Mouse (Mus musculus) adipocyte (in vitro differentiated cells): ENCODE data around the gene Fbxl13.

Experiments
- DNase-seq: peaks from one replicate; pipeline ENCODE4 v3.0.0-alpha.2; 2016; ENCODE audit warnings: low spot score

The Fbxl13 gene

GRCm38 (mm10) chr5:21519166-21519565 lies 126.3 kb downstream of the Fbxl13 start:
- no peak for DNase-seq

GRCm38 (mm10) chr5:21518207-21518606 lies 127.2 kb downstream of the Fbxl13 start:
- DNase-seq: no peak

DNA sequence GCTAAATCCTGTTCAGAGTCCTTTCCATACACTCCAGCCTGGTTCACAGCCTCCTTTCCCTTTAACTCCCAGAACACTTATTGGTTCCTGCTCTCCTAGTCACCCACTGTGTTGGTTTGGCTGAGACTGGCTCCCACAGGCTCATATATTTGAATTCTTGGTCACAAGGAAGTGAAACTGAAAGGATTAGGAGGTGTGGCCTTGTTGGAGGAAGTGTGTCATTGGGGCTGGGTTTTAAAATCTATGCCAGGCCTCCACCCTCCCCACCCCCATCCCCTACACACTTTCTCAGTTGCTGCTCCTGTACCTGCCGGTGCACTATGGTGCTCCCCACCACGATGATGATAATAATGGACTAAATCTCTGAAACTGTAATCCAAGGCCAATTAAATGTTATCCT lies 127.9 kb downstream of the Fbxl13 start:
- no peak for DNase-seq

GRCm38 (mm10) chr5:21513363-21513762 lies 132.1 kb downstream of the Fbxl13 start:
- no peak for DNase-seq

DNA sequence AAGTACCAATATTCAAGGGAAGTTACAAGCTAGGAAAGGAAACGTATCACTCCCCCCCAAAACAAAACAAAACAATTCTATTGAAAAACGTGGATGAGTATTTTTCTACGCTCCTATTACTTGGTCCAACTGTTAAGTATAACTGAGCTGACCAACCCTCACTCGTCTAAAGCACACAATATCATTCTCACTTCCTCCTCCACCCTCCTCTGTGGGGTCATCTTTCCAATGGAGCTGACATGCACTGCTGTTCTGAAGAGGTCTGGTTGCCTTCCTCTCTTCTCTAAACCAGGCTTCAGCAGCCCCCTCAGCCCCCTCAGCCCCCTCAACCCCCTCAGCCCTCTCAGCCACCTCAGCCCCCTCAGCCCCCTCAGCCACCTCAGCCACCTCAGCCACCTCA lies 135.6 kb downstream of the Fbxl13 start:
- DNase-seq: no peak

DNA sequence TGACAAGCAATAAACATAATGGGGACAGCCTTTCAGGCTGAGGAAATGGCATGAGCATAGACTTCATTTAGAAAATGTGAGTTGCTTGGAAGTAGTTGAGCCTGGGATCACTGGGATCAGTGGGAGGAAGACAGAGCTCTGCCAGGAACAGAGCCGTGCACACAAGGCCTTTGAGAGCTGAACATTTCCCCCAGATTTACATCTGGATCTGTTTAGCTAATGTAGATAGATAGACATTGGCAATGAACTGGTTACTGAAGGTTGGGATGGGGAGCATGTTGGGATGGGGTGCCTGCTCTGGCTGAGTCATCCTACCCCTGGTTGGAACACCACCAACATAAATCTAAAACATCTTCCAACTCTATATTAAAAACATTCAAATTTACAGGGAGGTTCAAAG lies 138.5 kb downstream of the Fbxl13 start:
- DNase-seq: peak; percentile 39

- DNase-seq: no peak
Observed at GRCm38 (mm10) chr5:21505159-21505558, 140.3 kb downstream of the Fbxl13 start.

DNA sequence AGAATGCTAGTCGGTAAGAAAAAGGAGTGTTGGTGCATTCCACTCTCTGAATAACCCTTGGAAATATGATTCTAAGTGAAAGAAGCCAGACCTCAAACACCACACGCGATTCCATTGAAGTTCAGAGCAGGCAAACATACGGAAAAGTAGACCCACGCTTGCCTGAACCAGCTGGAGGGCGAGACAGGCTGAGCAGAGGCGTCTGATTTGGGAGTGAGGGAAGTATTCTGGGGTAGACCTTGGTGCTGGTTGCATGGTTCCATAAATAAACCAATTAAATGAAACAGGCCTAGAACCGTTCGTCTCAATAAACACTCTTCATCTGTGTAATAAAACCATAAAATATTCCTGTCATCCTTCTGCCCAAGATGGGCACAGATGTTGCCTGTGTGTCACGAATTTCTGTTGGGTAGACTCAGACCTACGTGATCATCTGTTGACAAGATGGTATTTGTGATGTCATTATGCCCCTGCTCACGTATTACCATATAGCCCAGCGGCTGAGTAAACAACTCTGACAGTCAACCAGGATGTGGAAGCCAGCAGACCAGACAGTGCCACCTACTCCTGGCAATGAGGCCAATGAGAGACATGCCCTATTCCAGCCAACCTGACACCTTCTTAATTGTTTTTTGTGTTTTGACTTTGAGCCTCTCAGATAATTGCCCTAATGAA lies 142.4 kb downstream of the Fbxl13 start:
- DNase-seq: no peak

DNA sequence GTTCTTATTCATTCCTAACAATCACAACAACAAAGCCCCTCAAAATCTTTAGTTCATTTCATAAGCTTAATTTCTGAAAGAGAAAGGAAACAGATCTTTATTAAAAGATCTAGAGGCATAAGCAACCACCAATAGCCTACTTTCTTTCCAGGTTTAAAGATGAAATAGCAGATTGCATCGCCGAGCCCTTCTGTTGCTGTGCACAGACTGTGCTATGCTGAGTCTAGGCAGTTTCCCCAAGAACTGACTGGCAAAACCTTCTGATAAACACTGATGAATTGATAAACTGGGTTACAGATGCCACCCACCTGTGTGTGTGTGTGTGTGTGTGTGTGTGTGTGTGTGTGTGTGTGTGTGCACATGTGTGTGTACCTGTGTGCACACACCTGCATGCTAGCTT lies 144.5 kb downstream of the Fbxl13 start:
- DNase-seq: no peak

GRCm38 (mm10) chr5:21500133-21500532 lies 145.3 kb downstream of the Fbxl13 start:
- DNase-seq: no peak

DNA sequence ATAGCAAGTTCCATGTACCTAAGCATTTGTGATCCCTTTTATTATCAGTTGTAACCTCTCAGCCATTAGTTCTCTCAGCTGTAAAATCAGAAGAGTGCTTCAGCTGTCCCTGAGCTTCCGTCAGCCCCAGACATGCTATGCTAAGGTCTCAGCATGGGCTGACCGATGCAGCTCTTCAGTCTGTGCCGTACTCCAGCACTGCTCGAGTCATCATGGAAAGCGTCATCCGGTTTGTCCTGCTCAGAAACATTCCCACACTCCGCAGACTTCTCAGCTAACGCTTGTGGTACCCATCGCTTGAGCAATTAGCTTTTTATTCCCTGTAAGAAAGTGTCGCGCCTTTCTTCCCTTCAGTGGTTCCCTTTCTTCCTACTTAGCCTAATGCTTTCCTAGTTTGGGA lies 146.5 kb downstream of the Fbxl13 start:
- no peak for DNase-seq

DNA sequence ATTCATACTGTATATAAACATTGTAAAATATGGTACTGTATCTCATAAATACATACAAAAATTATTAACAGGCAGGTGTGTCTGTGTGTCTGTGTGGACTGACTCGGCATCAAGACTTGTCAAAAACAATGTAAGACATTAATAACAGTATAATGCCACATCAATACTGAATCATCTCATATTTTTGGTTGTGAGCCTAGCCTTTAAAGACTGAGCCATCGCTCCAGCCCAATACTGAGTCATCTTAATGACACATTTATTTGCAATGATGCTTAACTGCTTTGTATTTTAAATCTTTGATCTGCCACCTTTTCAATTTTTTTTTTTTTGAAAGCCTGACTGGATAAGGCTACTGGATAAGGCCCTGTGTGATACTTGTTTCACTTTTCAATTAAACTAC lies 146.9 kb downstream of the Fbxl13 start:
- DNase-seq: no peak

DNA sequence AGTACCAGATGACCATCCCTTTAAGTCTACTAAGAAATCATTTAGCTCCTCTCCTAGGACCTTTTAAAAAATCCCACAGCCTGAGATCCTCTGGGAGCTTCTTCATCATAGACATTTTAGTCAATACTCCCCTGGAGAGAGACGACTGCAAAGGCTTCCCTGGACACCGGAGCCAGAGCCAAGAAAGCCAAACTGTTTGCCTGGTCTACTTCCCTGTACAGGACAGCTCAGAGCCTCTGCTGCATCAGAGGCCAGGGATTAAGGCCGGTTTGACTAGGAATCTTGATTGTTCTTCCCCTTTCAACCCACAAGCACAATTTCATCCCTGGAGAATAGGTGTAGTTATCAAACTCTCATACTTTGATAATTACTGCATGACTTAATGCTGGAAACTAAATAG lies 148.6 kb downstream of the Fbxl13 start:
- DNase-seq: no peak

DNA sequence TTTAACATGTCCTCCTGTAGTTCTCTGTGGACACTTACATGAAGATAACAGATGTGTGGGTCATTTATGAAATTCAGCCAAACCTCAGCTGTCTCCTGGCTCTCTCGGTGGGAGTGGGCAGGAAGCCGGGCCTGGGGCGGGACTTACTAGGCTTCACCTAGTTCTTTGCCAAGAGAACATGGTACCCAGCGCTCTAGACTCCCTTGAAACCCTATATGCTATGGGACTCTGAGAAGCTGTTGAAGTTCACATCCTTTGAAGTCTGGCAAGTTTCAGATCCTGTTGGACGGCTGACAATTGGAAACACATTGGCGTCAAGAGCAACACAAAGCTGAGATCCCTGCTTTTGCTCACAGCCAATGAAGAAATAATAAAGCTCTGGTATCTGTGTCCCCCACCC lies 149.1 kb downstream of the Fbxl13 start:
- peak; percentile 52 for DNase-seq

DNA sequence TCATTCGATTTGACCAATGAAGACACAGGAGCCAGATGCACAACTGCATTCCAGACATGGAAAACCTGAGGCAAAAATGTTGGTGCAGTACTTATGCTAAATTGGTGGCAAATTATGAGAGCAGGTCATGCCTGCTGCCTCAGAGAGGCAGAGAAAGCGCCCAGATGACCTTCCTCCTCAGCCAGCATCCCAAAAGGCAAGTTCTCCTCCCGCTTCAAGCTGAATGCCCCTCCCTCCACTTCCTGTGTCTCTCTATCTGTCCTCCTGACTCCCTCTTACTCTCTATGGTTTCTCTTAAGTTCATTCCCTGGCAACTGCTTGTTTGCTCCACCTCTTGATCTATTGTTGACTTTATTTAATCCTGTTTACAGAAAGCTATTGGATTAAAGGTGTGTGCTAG lies 150.7 kb downstream of the Fbxl13 start:
- DNase-seq: no peak

DNA sequence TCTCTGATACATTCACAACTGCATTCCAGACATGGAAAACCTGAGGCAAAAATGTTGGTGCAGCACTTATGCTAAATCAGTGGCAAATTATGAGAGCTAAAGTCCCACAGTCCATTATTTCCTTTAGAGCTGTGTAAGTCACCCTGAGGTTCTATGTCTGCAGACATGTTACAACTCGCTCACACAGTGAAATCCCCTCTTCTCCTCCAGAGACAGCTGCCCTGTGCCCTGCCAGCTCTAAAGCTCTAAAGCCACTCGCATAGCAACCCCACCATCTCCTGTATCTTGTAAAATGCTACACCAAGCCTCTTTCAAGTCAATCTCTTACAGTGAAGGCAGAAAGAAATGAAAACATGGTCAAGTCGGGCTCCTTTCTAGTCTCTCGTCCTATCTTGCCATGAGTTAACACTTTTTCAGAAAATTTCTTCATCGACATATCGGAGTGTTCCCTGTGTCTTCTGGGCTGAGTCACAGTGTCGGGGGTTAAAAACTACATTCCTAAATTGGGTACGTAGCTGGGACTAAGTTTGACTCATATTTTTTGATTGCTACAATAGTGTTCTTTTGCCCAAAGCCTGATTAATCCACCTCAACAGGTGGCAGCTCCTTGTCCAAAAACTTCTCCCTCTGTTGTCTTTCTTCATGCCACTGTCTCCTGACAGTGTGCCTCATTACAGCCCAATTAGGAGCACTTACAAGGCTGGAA lies 152.0 kb downstream of the Fbxl13 start:
- DNase-seq: peak; percentile 61

DNA sequence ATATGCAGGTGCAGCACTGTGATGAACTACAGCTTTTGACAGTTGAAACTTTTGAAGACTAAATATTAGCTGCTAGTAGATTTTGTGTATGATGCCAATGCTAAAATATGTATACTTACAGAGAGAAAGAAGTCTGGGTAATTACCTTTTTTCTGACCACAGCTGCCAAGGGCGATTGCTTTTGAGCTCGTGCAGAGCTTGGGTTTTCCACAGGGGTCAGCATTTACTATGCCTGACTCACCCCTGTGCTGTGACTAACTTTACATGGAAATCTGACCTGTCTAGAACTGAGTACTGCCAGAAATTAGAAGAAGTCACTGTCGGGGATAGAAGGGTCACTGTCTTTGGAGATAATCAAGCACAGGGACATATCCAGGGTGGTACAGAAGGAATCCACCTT lies 153.2 kb downstream of the Fbxl13 start:
- DNase-seq: no peak

GRCm38 (mm10) chr5:21491469-21491868 lies 154.0 kb downstream of the Fbxl13 start:
- DNase-seq: no peak

GRCm38 (mm10) chr5:21489135-21489534 lies 156.3 kb downstream of the Fbxl13 start:
- no peak for DNase-seq

GRCm38 (mm10) chr5:21488506-21488905 lies 156.9 kb downstream of the Fbxl13 start:
- peak; percentile 81 for DNase-seq

- peak; percentile 59 for DNase-seq
Observed at GRCm38 (mm10) chr5:21487716-21488115, 157.7 kb downstream of the Fbxl13 start.

GRCm38 (mm10) chr5:21487306-21487705 lies 158.1 kb downstream of the Fbxl13 start:
- DNase-seq: peak; percentile 67

- no peak for DNase-seq
Observed at GRCm38 (mm10) chr5:21486798-21487197, 158.6 kb downstream of the Fbxl13 start.
